Mouse (Mus musculus): ENCODE results near the gene Ccl24. TPM values are rescaled to one million over a fixed set of nuclear protein-coding genes. Genes with fewer than 3 reads are reported as not detected.

Gene Ccl24
- polyA plus RNA-seq, 1 experiment from 2014 or later = 1.0 TPM

GRCm38 (mm10) chr5:135537794-135538214 is 35.0 kb downstream of the Ccl24 start:
- no peak for DNase-seq (ENCODE audit: low spot score)
- 84% methylated on average over 10 of the region's 10 CpGs for WGBS
- no peaks in the 10 kb centered on the region for H3K9me3 ChIP-seq (replicated peaks)
- no peak overlapping the region for H3K27ac ChIP-seq (replicated peaks)
- H3K36me3 ChIP-seq = no peaks in the 10 kb centered on the region
- no peaks in the 10 kb centered on the region; the same call in 1 of the 2 replicates for H3K27me3 ChIP-seq (ENCODE audit: low read depth, poor library complexity, severe bottlenecking)
- H3K4me3 ChIP-seq = no peak overlapping the region
- H3K4me1 ChIP-seq = no peaks in the 10 kb centered on the region

- Histone ChIP-seq H3K4me3 (no peak overlapping the region), H3K36me3 (no peaks in the 10 kb centered on the region), H3K4me1 (no peaks in the 10 kb centered on the region), H3K9me3 (replicated peaks) (no peaks in the 10 kb centered on the region), H3K27ac (replicated peaks) (no peak overlapping the region), H3K27me3 (ENCODE audit: low read depth, poor library complexity, severe bottlenecking) (no peaks in the 10 kb centered on the region; the same call in 1 of the 2 replicates)
- 79% methylated on average over 4 of the region's 4 CpGs for WGBS
- no peak for DNase-seq (ENCODE audit: low spot score)
These were observed 35.5 kb downstream of the Ccl24 start for GRCm38 (mm10) chr5:135537326-135537725.

- Histone ChIP-seq H3K4me3 (no peak overlapping the region), H3K36me3 (no peaks in the 10 kb centered on the region; the same call in 1 of the 2 replicates), H3K27ac (replicated peaks) (no peak overlapping the region), H3K27me3 (ENCODE audit: low read depth, poor library complexity, severe bottlenecking) (no peaks in the 10 kb centered on the region), H3K9me3 (replicated peaks) (no peaks in the 10 kb centered on the region), H3K4me1 (no peaks in the 10 kb centered on the region)
- DNase-seq (ENCODE audit: low spot score) = no peak
These were observed 37.0 kb downstream of the Ccl24 start for GRCm38 (mm10) chr5:135535867-135536266.

- H3K4me1 ChIP-seq = peaks cover 11% of the 10 kb centered on the region
- no peak overlapping the region for H3K4me3 ChIP-seq
- H3K27me3 ChIP-seq (ENCODE audit: low read depth, poor library complexity, severe bottlenecking) = no peaks in the 10 kb centered on the region
- 83% methylated on average over 10 of the region's 10 CpGs for WGBS
- no peak for DNase-seq (ENCODE audit: low spot score)
- H3K36me3 ChIP-seq = no peaks in the 10 kb centered on the region; the same call in 1 of the 2 replicates
- H3K27ac ChIP-seq (replicated peaks) = no peak overlapping the region
- H3K9me3 ChIP-seq (replicated peaks) = no peaks in the 10 kb centered on the region
These were observed 39.4 kb downstream of the Ccl24 start for GRCm38 (mm10) chr5:135533431-135533830.

- DNase-seq (ENCODE audit: low spot score) = no peak
These were observed 41.5 kb downstream of the Ccl24 start for GRCm38 (mm10) chr5:135531306-135531845.

GRCm38 (mm10) chr5:135529964-135530363 is 42.9 kb downstream of the Ccl24 start:
- no peak for DNase-seq (ENCODE audit: low spot score)
- no peaks in the 10 kb centered on the region for H3K27me3 ChIP-seq (ENCODE audit: low read depth, poor library complexity, severe bottlenecking)
- H3K4me3 ChIP-seq = no peak overlapping the region
- H3K36me3 ChIP-seq = no peaks in the 10 kb centered on the region; the same call in 1 of the 2 replicates
- H3K4me1 ChIP-seq = peaks cover 21% of the 10 kb centered on the region
- 86% methylated on average over 2 of the region's 2 CpGs for WGBS
- H3K9me3 ChIP-seq (replicated peaks) = no peaks in the 10 kb centered on the region
- H3K27ac ChIP-seq (replicated peaks) = no peak overlapping the region

More at GRCm38 (mm10) chr5:135531306-135531845, 41.5 kb downstream of the Ccl24 start:
- H3K27me3 ChIP-seq (ENCODE audit: low read depth, poor library complexity, severe bottlenecking) = no peaks in the 10 kb centered on the region
- peaks cover 21% of the 10 kb centered on the region for H3K4me1 ChIP-seq
- WGBS = 89% methylated on average over 11 of the region's 11 CpGs
- H3K27ac ChIP-seq (replicated peaks) = no peak overlapping the region
- no peak overlapping the region for H3K4me3 ChIP-seq
- no peaks in the 10 kb centered on the region for H3K9me3 ChIP-seq (replicated peaks)
- H3K36me3 ChIP-seq = no peaks in the 10 kb centered on the region; the same call in 1 of the 2 replicates

- Histone ChIP-seq H3K36me3 (no peaks in the 10 kb centered on the region; the same call in 1 of the 2 replicates), H3K9me3 (replicated peaks) (no peaks in the 10 kb centered on the region), H3K27ac (replicated peaks) (no peak overlapping the region), H3K4me3 (no peak overlapping the region), H3K27me3 (ENCODE audit: low read depth, poor library complexity, severe bottlenecking) (no peaks in the 10 kb centered on the region), H3K4me1 (peaks cover 21% of the 10 kb centered on the region)
- WGBS = 73% methylated on average over 3 of the region's 3 CpGs
- DNase-seq (ENCODE audit: low spot score) = peak; percentile 17
These were observed 43.5 kb downstream of the Ccl24 start for GRCm38 (mm10) chr5:135529310-135529709.

- 42% methylated on average over 7 of the region's 7 CpGs for WGBS
- no peak overlapping the region for H3K27ac ChIP-seq (replicated peaks)
- no peak overlapping the region for H3K4me3 ChIP-seq
- H3K36me3 ChIP-seq = no peaks in the 10 kb centered on the region; the same call in 1 of the 2 replicates
- H3K27me3 ChIP-seq (ENCODE audit: low read depth, poor library complexity, severe bottlenecking) = no peaks in the 10 kb centered on the region
- H3K4me1 ChIP-seq = peaks cover 21% of the 10 kb centered on the region
- no peaks in the 10 kb centered on the region for H3K9me3 ChIP-seq (replicated peaks)
- DNase-seq (ENCODE audit: low spot score) = no peak
These were observed 44.9 kb downstream of the Ccl24 start for GRCm38 (mm10) chr5:135527986-135528385.

GRCm38 (mm10) chr5:135524660-135525560 is 47.9 kb downstream of the Ccl24 start:
- H3K4me1 ChIP-seq = peaks cover 21% of the 10 kb centered on the region
- 86% methylated on average over 11 of the region's 11 CpGs for WGBS
- no peaks in the 10 kb centered on the region for H3K9me3 ChIP-seq (replicated peaks)
- DNase-seq (ENCODE audit: low spot score) = no peak
- no peaks in the 10 kb centered on the region for H3K27me3 ChIP-seq (ENCODE audit: low read depth, poor library complexity, severe bottlenecking)
- no peak overlapping the region for H3K27ac ChIP-seq (replicated peaks)
- H3K36me3 ChIP-seq = no peaks in the 10 kb centered on the region
- no peak overlapping the region for H3K4me3 ChIP-seq

GRCm38 (mm10) chr5:135524087-135524486 is 48.8 kb downstream of the Ccl24 start:
- Histone ChIP-seq H3K4me3 (no peak overlapping the region), H3K9me3 (replicated peaks) (no peaks in the 10 kb centered on the region), H3K36me3 (no peaks in the 10 kb centered on the region), H3K27ac (replicated peaks) (no peak overlapping the region), H3K27me3 (ENCODE audit: low read depth, poor library complexity, severe bottlenecking) (no peaks in the 10 kb centered on the region), H3K4me1 (peaks cover 17% of the 10 kb centered on the region)
- WGBS = 93% methylated on average over 2 of the region's 2 CpGs
- DNase-seq (ENCODE audit: low spot score) = no peak

GRCm38 (mm10) chr5:135522111-135522722 is 50.6 kb downstream of the Ccl24 start:
- DNase-seq (ENCODE audit: low spot score) = no peak
- no peak overlapping the region for H3K4me3 ChIP-seq
- H3K27me3 ChIP-seq (ENCODE audit: low read depth, poor library complexity, severe bottlenecking) = no peaks in the 10 kb centered on the region
- no peaks in the 10 kb centered on the region for H3K4me1 ChIP-seq
- no peaks in the 10 kb centered on the region for H3K36me3 ChIP-seq
- H3K9me3 ChIP-seq (replicated peaks) = no peaks in the 10 kb centered on the region
- no peak overlapping the region for H3K27ac ChIP-seq (replicated peaks)
- 86% methylated on average over 9 of the region's 9 CpGs for WGBS
